Mouse (Mus musculus) ES-E14 (cell line): ENCODE measurements around the gene Zic2. TPM values are rescaled to one million over a fixed set of nuclear protein-coding genes. Genes with fewer than 3 reads are reported as not detected.

Source experiments
- DNase-seq: peaks from one replicate; pipeline ENCODE4 v3.0.0-alpha.2; 2013; ENCODE audit warnings: low read depth, low spot score
- H3K27ac ChIP-seq: 2 replicates; pipeline ENCODE4 v1.5.1; 2012; ENCODE audit warnings: low read depth, mild to moderate bottlenecking, low read length, moderate library complexity, mixed read lengths; ENCODE audit not compliant: poor library complexity, insufficient read depth, severe bottlenecking
- H3K36me3 ChIP-seq: 2 replicates; pipeline ENCODE4 v1.6.1; 2012; ENCODE audit warnings: mild to moderate bottlenecking, low read length, moderate library complexity, mixed read lengths; ENCODE audit not compliant: control insufficient read depth, poor library complexity, insufficient read depth, severe bottlenecking
- H3K4me1 ChIP-seq, 2 experiments: fragments of 150-350 bp in 1 of 2; sonication (generic) in 1 of 2; 2 replicates each; pipeline ENCODE4 v1.6.1; 2012; ENCODE audit warnings: low read length in 2 of 2, mild to moderate bottlenecking in 1 of 2, mixed read lengths in 1 of 2; ENCODE audit not compliant: control insufficient read depth in 2 of 2, insufficient read depth in 2 of 2, poor library complexity in 1 of 2
- H3K4me3 ChIP-seq, 2 experiments: fragments of 150-350 bp in 1 of 2; sonication (generic) in 1 of 2; 2 replicates each; pipeline ENCODE4 v1.5.1; 2012; ENCODE audit warnings: low read length in 2 of 2, low read depth in 1 of 2, mild to moderate bottlenecking in 1 of 2, mixed read lengths in 1 of 2; ENCODE audit not compliant: insufficient read depth in 1 of 2, poor library complexity in 1 of 2, severe bottlenecking in 1 of 2
- H3K9ac ChIP-seq: 2 replicates; pipeline ENCODE4 v1.6.1; 2012; ENCODE audit warnings: low read depth, mild to moderate bottlenecking, low read length, mixed read lengths; ENCODE audit not compliant: poor library complexity, insufficient read depth, severe bottlenecking
- H3K9me3 ChIP-seq: fragments of 150-350 bp; sonication (generic); 2 replicates; pipeline ENCODE4 v1.6.1; 2012; ENCODE audit warnings: low read depth, mild to moderate bottlenecking, low read length; ENCODE audit not compliant: control insufficient read depth, insufficient read depth
- CHD2 ChIP-seq: IDR thresholded peaks from 2 replicates; pipeline ENCODE4 v1.6.1; 2014; ENCODE audit warnings: mild to moderate bottlenecking, low read depth, low read length, inconsistent platforms
- HCFC1 ChIP-seq: IDR thresholded peaks from 2 replicates; pipeline ENCODE4 v1.6.1; 2012; ENCODE audit warnings: low read length, inconsistent platforms, borderline replicate concordance; ENCODE audit not compliant: insufficient read depth
- MAFK ChIP-seq: IDR thresholded peaks from 2 replicates; pipeline ENCODE4 v1.6.1; 2014; ENCODE audit warnings: mild to moderate bottlenecking, low read depth, low read length, inconsistent platforms; ENCODE audit not compliant: insufficient read depth
- ZC3H11A ChIP-seq: IDR thresholded peaks from 2 replicates; pipeline ENCODE4 v1.6.1; 2012; ENCODE audit warnings: low read depth, mild to moderate bottlenecking, inconsistent platforms, low read length, borderline replicate concordance
- ZNF384 ChIP-seq: IDR thresholded peaks from 2 replicates; pipeline ENCODE4 v1.6.1; 2012; ENCODE audit warnings: low read depth, low read length, inconsistent platforms
- in situ Hi-C, 2 experiments: fragments of 600-800 bp; cut with MboI; formaldehyde crosslinking; loops; one replicate each; pipeline ENCODE4 v1.15.1; 2025; ENCODE audit warnings: low sequenced_read_pairs in 2 of 2, inconsistent platforms in 1 of 2; ENCODE audit not compliant: unreplicated experiment in 2 of 2
- total RNA-seq: library from RNA; depleted of rRNA; stranded (reverse); fragments of 300-350 nt; gene quantifications from 2 replicates; pipeline ENCODE4 v1.2.3, GENCODE M21; 2012

The Zic2 gene
- total RNA-seq, 1 experiment = 17.3 TPM

GRCm38 (mm10) chr14:122478574-122479011 lies 3.4 kb downstream of the Zic2 start:
- TF ChIP-seq MAFK (no peak), HCFC1 (no peak), ZNF384 (no peak), ZC3H11A (no peak), CHD2 (no peak)
- DNase-seq = no peak
- peaks cover 12% of the 10 kb centered on the region for H3K36me3 ChIP-seq
- H3K9ac ChIP-seq = peak overlapping the region; percentile 8
- H3K4me1 ChIP-seq = peaks cover 0 to 3% of the 10 kb centered on the region in 2 experiments; a peak in 2 of 4 replicates
- H3K9me3 ChIP-seq = no peaks in the 10 kb centered on the region
- in situ Hi-C loops = no loop called here
- H3K4me3 ChIP-seq = peak overlapping the region; percentile 56 to 73
- H3K27ac ChIP-seq = no peak overlapping the region

- no peaks in the 10 kb centered on the region for H3K9me3 ChIP-seq
- TF ChIP-seq HCFC1 = no peak
- TF ChIP-seq ZNF384 = no peak
- TF ChIP-seq ZC3H11A = no peak
- no peak for TF ChIP-seq MAFK
- TF ChIP-seq CHD2 = no peak
- no peak overlapping the region for H3K27ac ChIP-seq
- H3K4me1 ChIP-seq = peaks cover 0 to 8% of the 10 kb centered on the region in 2 experiments; a peak in 2 of 4 replicates
- H3K36me3 ChIP-seq = peaks cover 12% of the 10 kb centered on the region
- in situ Hi-C loops = no loop called here
- DNase-seq = no peak
- H3K4me3 ChIP-seq = no peak overlapping the region
- no peak overlapping the region for H3K9ac ChIP-seq
Measured at GRCm38 (mm10) chr14:122479461-122480109, 4.3 kb downstream of the Zic2 start.

GRCm38 (mm10) chr14:122480355-122480754 lies 5.1 kb downstream of the Zic2 start:
- in situ Hi-C loops = no loop called here
- no peak for DNase-seq
- TF ChIP-seq HCFC1 = no peak
- no peak for TF ChIP-seq CHD2
- no peak for TF ChIP-seq ZNF384
- TF ChIP-seq ZC3H11A = no peak
- no peak for TF ChIP-seq MAFK
- Histone ChIP-seq H3K27ac (no peak overlapping the region), H3K9me3 (no peaks in the 10 kb centered on the region), H3K4me3 (no peak overlapping the region), H3K36me3 (peaks cover 12% of the 10 kb centered on the region), H3K9ac (no peak overlapping the region), H3K4me1 (peaks cover 0 to 8% of the 10 kb centered on the region in 2 experiments; a peak in 2 of 4 replicates)

- Histone ChIP-seq H3K36me3 (peaks cover 12% of the 10 kb centered on the region), H3K4me3 (peak overlapping the region in 1 of 2 experiments; percentile 6; a peak in 1 of 4 replicates), H3K9ac (no peak overlapping the region), H3K9me3 (no peaks in the 10 kb centered on the region), H3K27ac (no peak overlapping the region), H3K4me1 (peaks cover 0 to 8% of the 10 kb centered on the region in 2 experiments; a peak in 2 of 4 replicates)
- TF ChIP-seq ZNF384 (no peak), ZC3H11A (no peak), CHD2 (no peak), HCFC1 (no peak), MAFK (no peak)
- in situ Hi-C loops = no loop called here
- no peak for DNase-seq
Measured at GRCm38 (mm10) chr14:122481181-122481580, 5.9 kb downstream of the Zic2 start.
